Mouse (Mus musculus): ENCODE results near the gene Krtap17-1. TPM values are rescaled to one million over a fixed set of nuclear protein-coding genes. Genes with fewer than 3 reads are reported as not detected.
A peak's percentile ranks its signal among the peaks of the same experiment; 100 is the strongest.

Krtap17-1 gene
- polyA plus RNA-seq, 1 experiment from 2014 or later = not detected

GRCm38 (mm10) chr11:99985291-99986092 is 8.3 kb downstream of the Krtap17-1 start:
- Histone ChIP-seq H3K4me2 (ENCODE audit: low read length) (no peak overlapping the region), H3K9me3 (ENCODE audit: control insufficient read depth, low read length) (no peaks in the 10 kb centered on the region), H3K27ac (ENCODE audit: low read length) (peak overlapping the region; percentile 56), H3K9ac (replicated peaks; ENCODE audit: low read depth, low read length) (no peak overlapping the region), H3K36me3 (ENCODE audit: control insufficient read depth, insufficient read depth) (no peaks in the 10 kb centered on the region), H3K27me3 (replicated peaks; ENCODE audit: control insufficient read depth, insufficient read depth, low read length) (no peaks in the 10 kb centered on the region), H3K4me3 (replicated peaks; ENCODE audit: low read length) (no peak overlapping the region), H3K4me1 (replicated peaks; ENCODE audit: control insufficient read depth, insufficient read depth, low read length) (no peaks in the 10 kb centered on the region)
- 66% methylated on average over 20 of the region's 20 CpGs for WGBS
- ATAC-seq = peak; percentile 92

GRCm38 (mm10) chr11:99983442-99983841 is 10.4 kb downstream of the Krtap17-1 start:
- H3K4me1 ChIP-seq (replicated peaks; ENCODE audit: control insufficient read depth, insufficient read depth, low read length) = no peaks in the 10 kb centered on the region
- no peak overlapping the region for H3K4me2 ChIP-seq (ENCODE audit: low read length)
- H3K9ac ChIP-seq (replicated peaks; ENCODE audit: low read depth, low read length) = no peak overlapping the region
- no peak overlapping the region for H3K27ac ChIP-seq (ENCODE audit: low read length)
- H3K9me3 ChIP-seq (ENCODE audit: control insufficient read depth, low read length) = no peaks in the 10 kb centered on the region
- ATAC-seq = no peak
- WGBS = 97% methylated on average over 1 of the region's 1 CpGs
- H3K4me3 ChIP-seq (replicated peaks; ENCODE audit: low read length) = no peak overlapping the region
- no peaks in the 10 kb centered on the region for H3K27me3 ChIP-seq (replicated peaks; ENCODE audit: control insufficient read depth, insufficient read depth, low read length)
- H3K36me3 ChIP-seq (ENCODE audit: control insufficient read depth, insufficient read depth) = no peaks in the 10 kb centered on the region

- Histone ChIP-seq H3K27me3 (replicated peaks; ENCODE audit: control insufficient read depth, insufficient read depth, low read length) (no peaks in the 10 kb centered on the region), H3K27ac (ENCODE audit: low read length) (no peak overlapping the region), H3K4me1 (replicated peaks; ENCODE audit: control insufficient read depth, insufficient read depth, low read length) (no peaks in the 10 kb centered on the region), H3K36me3 (ENCODE audit: control insufficient read depth, insufficient read depth) (no peaks in the 10 kb centered on the region), H3K9ac (replicated peaks; ENCODE audit: low read depth, low read length) (no peak overlapping the region), H3K9me3 (ENCODE audit: control insufficient read depth, low read length) (no peaks in the 10 kb centered on the region), H3K4me2 (ENCODE audit: low read length) (no peak overlapping the region), H3K4me3 (replicated peaks; ENCODE audit: low read length) (no peak overlapping the region)
- WGBS = 90% methylated on average over 9 of the region's 9 CpGs
- no peak for ATAC-seq
Observed at GRCm38 (mm10) chr11:99982731-99983130, 11.1 kb downstream of the Krtap17-1 start.

- Histone ChIP-seq H3K4me2 (ENCODE audit: low read length) (no peak within 1 kb of the TSS), H3K9me3 (ENCODE audit: control insufficient read depth, low read length) (no peaks in the 10 kb centered on the region), H3K4me3 (replicated peaks; ENCODE audit: low read length) (no peak within 1 kb of the TSS), H3K27me3 (replicated peaks; ENCODE audit: control insufficient read depth, insufficient read depth, low read length) (no peaks in the 10 kb centered on the region), H3K27ac (ENCODE audit: low read length) (no peak within 1 kb of the TSS), H3K9ac (replicated peaks; ENCODE audit: low read depth, low read length) (no peak within 1 kb of the TSS), H3K4me1 (replicated peaks; ENCODE audit: control insufficient read depth, insufficient read depth, low read length) (no peaks in the 10 kb centered on the region), H3K36me3 (ENCODE audit: control insufficient read depth, insufficient read depth) (no peaks in the 10 kb centered on the region)
- 73% methylated on average over 5 of the region's 5 CpGs for WGBS
- no peak for ATAC-seq
Observed at GRCm38 (mm10) chr11:99978953-99979352, 14.8 kb downstream of the Krtap17-1 start, which contains the start of gene Krtap29-1. Krtap29-1 (minus strand) TSS chr11:99979053.

- Histone ChIP-seq H3K4me1 (replicated peaks; ENCODE audit: control insufficient read depth, insufficient read depth, low read length) (no peaks in the 10 kb centered on the region), H3K27me3 (replicated peaks; ENCODE audit: control insufficient read depth, insufficient read depth, low read length) (no peaks in the 10 kb centered on the region), H3K4me2 (ENCODE audit: low read length) (no peak overlapping the region), H3K4me3 (replicated peaks; ENCODE audit: low read length) (no peak overlapping the region), H3K9me3 (ENCODE audit: control insufficient read depth, low read length) (no peaks in the 10 kb centered on the region), H3K27ac (ENCODE audit: low read length) (no peak overlapping the region), H3K9ac (replicated peaks; ENCODE audit: low read depth, low read length) (no peak overlapping the region), H3K36me3 (ENCODE audit: control insufficient read depth, insufficient read depth) (no peaks in the 10 kb centered on the region)
- no peak for ATAC-seq
- WGBS = 87% methylated on average over 2 of the region's 2 CpGs
Observed at GRCm38 (mm10) chr11:99965961-99966360, 27.8 kb downstream of the Krtap17-1 start.

- H3K27me3 ChIP-seq (replicated peaks; ENCODE audit: control insufficient read depth, insufficient read depth, low read length) = no peaks in the 10 kb centered on the region
- no peak overlapping the region for H3K4me3 ChIP-seq (replicated peaks; ENCODE audit: low read length)
- no peaks in the 10 kb centered on the region for H3K9me3 ChIP-seq (ENCODE audit: control insufficient read depth, low read length)
- no peak overlapping the region for H3K4me2 ChIP-seq (ENCODE audit: low read length)
- ATAC-seq = no peak
- H3K4me1 ChIP-seq (replicated peaks; ENCODE audit: control insufficient read depth, insufficient read depth, low read length) = no peaks in the 10 kb centered on the region
- H3K36me3 ChIP-seq (ENCODE audit: control insufficient read depth, insufficient read depth) = no peaks in the 10 kb centered on the region
- H3K27ac ChIP-seq (ENCODE audit: low read length) = no peak overlapping the region
- WGBS = 48% methylated on average over 6 of the region's 6 CpGs
- H3K9ac ChIP-seq (replicated peaks; ENCODE audit: low read depth, low read length) = no peak overlapping the region
Observed at GRCm38 (mm10) chr11:99964213-99964612, 29.6 kb downstream of the Krtap17-1 start.

- Histone ChIP-seq H3K27ac (ENCODE audit: low read length) (no peak within 1 kb of the TSS), H3K9ac (replicated peaks; ENCODE audit: low read depth, low read length) (no peak within 1 kb of the TSS), H3K9me3 (ENCODE audit: control insufficient read depth, low read length) (no peaks in the 10 kb centered on the region), H3K36me3 (ENCODE audit: control insufficient read depth, insufficient read depth) (no peaks in the 10 kb centered on the region), H3K27me3 (replicated peaks; ENCODE audit: control insufficient read depth, insufficient read depth, low read length) (no peaks in the 10 kb centered on the region), H3K4me2 (ENCODE audit: low read length) (no peak within 1 kb of the TSS), H3K4me3 (replicated peaks; ENCODE audit: low read length) (no peak within 1 kb of the TSS), H3K4me1 (replicated peaks; ENCODE audit: control insufficient read depth, insufficient read depth, low read length) (no peaks in the 10 kb centered on the region)
- WGBS = 89% methylated on average over 2 of the region's 2 CpGs
- ATAC-seq = no peak
Observed at GRCm38 (mm10) chr11:99948175-99948574, 45.6 kb downstream of the Krtap17-1 start, which contains the start of gene Krtap9-5. Krtap9-5 (plus strand) TSS chr11:99948475.

Other genes starting within 250 kb of the Krtap17-1 start
- gene Gm11595, start 221.1 kb downstream of the Krtap17-1 start, polyA plus RNA-seq (2015; fragmentation: Nextera tagmentation; extraction: Ambion mirVana) = not detected in 2 replicates
- not detected in 2 replicates for gene Krtap4-8, start 213.3 kb downstream of the Krtap17-1 start, polyA plus RNA-seq (2015; fragmentation: Nextera tagmentation; extraction: Ambion mirVana)
- not detected in 2 replicates for gene Krtap4-9, start 208.8 kb downstream of the Krtap17-1 start, polyA plus RNA-seq (2015; fragmentation: Nextera tagmentation; extraction: Ambion mirVana)
- gene Gm11596, start 200.5 kb downstream of the Krtap17-1 start, polyA plus RNA-seq (2015; fragmentation: Nextera tagmentation; extraction: Ambion mirVana) = not detected in 2 replicates
- not detected in 2 replicates for gene Gm11569, start 195.1 kb downstream of the Krtap17-1 start, polyA plus RNA-seq (2015; fragmentation: Nextera tagmentation; extraction: Ambion mirVana)
- gene Gm11554, start 189.5 kb downstream of the Krtap17-1 start, polyA plus RNA-seq (2015; fragmentation: Nextera tagmentation; extraction: Ambion mirVana) = not detected in 2 replicates
- gene Krtap4-13, start 184.1 kb downstream of the Krtap17-1 start, polyA plus RNA-seq (2015; fragmentation: Nextera tagmentation; extraction: Ambion mirVana) = not detected in 2 replicates
- not detected in 2 replicates for gene Gm11564, start 178.3 kb downstream of the Krtap17-1 start, polyA plus RNA-seq (2015; fragmentation: Nextera tagmentation; extraction: Ambion mirVana)
- gene 2300003K06Rik, start 155.9 kb downstream of the Krtap17-1 start, polyA plus RNA-seq (2015; fragmentation: Nextera tagmentation; extraction: Ambion mirVana) = not detected in 2 replicates
- not detected in 2 replicates for gene Krtap4-16, start 142.4 kb downstream of the Krtap17-1 start, polyA plus RNA-seq (2015; fragmentation: Nextera tagmentation; extraction: Ambion mirVana)
- gene Gm11568, start 136.1 kb downstream of the Krtap17-1 start, polyA plus RNA-seq (2015; fragmentation: Nextera tagmentation; extraction: Ambion mirVana) = not detected in 2 replicates
- not detected in 2 replicates for gene Gm11559, start 129.5 kb downstream of the Krtap17-1 start, polyA plus RNA-seq (2015; fragmentation: Nextera tagmentation; extraction: Ambion mirVana)
- not detected in 2 replicates for gene Krtap9-1, start 120.6 kb downstream of the Krtap17-1 start, polyA plus RNA-seq (2015; fragmentation: Nextera tagmentation; extraction: Ambion mirVana)
- gene Gm11567, start 114.8 kb downstream of the Krtap17-1 start, polyA plus RNA-seq (2015; fragmentation: Nextera tagmentation; extraction: Ambion mirVana) = not detected in 2 replicates
- not detected in 2 replicates for gene Krtap31-1, start 86.1 kb downstream of the Krtap17-1 start, polyA plus RNA-seq (2015; fragmentation: Nextera tagmentation; extraction: Ambion mirVana)
- not detected in 2 replicates for gene Gm11565, start 79.2 kb downstream of the Krtap17-1 start, polyA plus RNA-seq (2015; fragmentation: Nextera tagmentation; extraction: Ambion mirVana)
- gene Krtap31-2, start 57.7 kb downstream of the Krtap17-1 start, polyA plus RNA-seq (2015; fragmentation: Nextera tagmentation; extraction: Ambion mirVana) = not detected in 2 replicates
- not detected in 2 replicates for gene Krtap9-5, start 45.5 kb downstream of the Krtap17-1 start, polyA plus RNA-seq (2015; fragmentation: Nextera tagmentation; extraction: Ambion mirVana)
- not detected in 2 replicates for gene Krtap29-1, start 14.9 kb downstream of the Krtap17-1 start, polyA plus RNA-seq (2015; fragmentation: Nextera tagmentation; extraction: Ambion mirVana)
- not detected in 2 replicates for gene Krtap16-1, start 7.4 kb downstream of the Krtap17-1 start, polyA plus RNA-seq (2015; fragmentation: Nextera tagmentation; extraction: Ambion mirVana)
- not detected in 2 replicates for gene Krt33a, start 22.2 kb upstream of the Krtap17-1 start, polyA plus RNA-seq (2015; fragmentation: Nextera tagmentation; extraction: Ambion mirVana)
- gene Krt33b, start 35.9 kb upstream of the Krtap17-1 start, polyA plus RNA-seq (2015; fragmentation: Nextera tagmentation; extraction: Ambion mirVana) = not detected in 2 replicates
- not detected in 2 replicates for gene Krt34, start 47.6 kb upstream of the Krtap17-1 start, polyA plus RNA-seq (2015; fragmentation: Nextera tagmentation; extraction: Ambion mirVana)
- not detected in 2 replicates for gene Krt31, start 56.6 kb upstream of the Krtap17-1 start, polyA plus RNA-seq (2015; fragmentation: Nextera tagmentation; extraction: Ambion mirVana)
- gene Krt32, start 94.2 kb upstream of the Krtap17-1 start, polyA plus RNA-seq (2015; fragmentation: Nextera tagmentation; extraction: Ambion mirVana) = not detected in 2 replicates
- not detected in 2 replicates for gene Krt35, start 102.2 kb upstream of the Krtap17-1 start, polyA plus RNA-seq (2015; fragmentation: Nextera tagmentation; extraction: Ambion mirVana)
- gene Krt36, start 111.6 kb upstream of the Krtap17-1 start, polyA plus RNA-seq (2015; fragmentation: Nextera tagmentation; extraction: Ambion mirVana) = not detected in 2 replicates
- gene Krt13, start 127.6 kb upstream of the Krtap17-1 start, polyA plus RNA-seq (2015; fragmentation: Nextera tagmentation; extraction: Ambion mirVana) = not detected in 2 replicates
- 2.2 TPM in 1 of 2 replicates, not detected in the other for gene Krt15, start 141.9 kb upstream of the Krtap17-1 start, polyA plus RNA-seq (2015; fragmentation: Nextera tagmentation; extraction: Ambion mirVana)
- gene Krt19, start 154.7 kb upstream of the Krtap17-1 start, polyA plus RNA-seq (2015; fragmentation: Nextera tagmentation; extraction: Ambion mirVana) = 0.30 and 2.3 TPM in 2 replicates
- gene Krt9, start 199.3 kb upstream of the Krtap17-1 start, polyA plus RNA-seq (2015; fragmentation: Nextera tagmentation; extraction: Ambion mirVana) = not detected in 2 replicates
- 0.38 and 1.6 TPM in 2 replicates for gene Krt14, start 213.6 kb upstream of the Krtap17-1 start, polyA plus RNA-seq (2015; fragmentation: Nextera tagmentation; extraction: Ambion mirVana)

All from forebrain, embryonic 16.5 days (tissue).